Comparison of ENCODE assay signal across 8 mouse cellular contexts in genomic region chrX:136032799-136033763, GRCm38 (mm10). TPM values are rescaled to one million over a fixed set of nuclear protein-coding genes. Genes with fewer than 3 reads are reported as not detected.
DNase-seq lines count a peak whose midpoint lies in the region; ATAC-seq lines count a peak whose summit lies in the region.
"Not testable (repeated sequence)": the region's sequence is repeated elsewhere in the genome, so short reads cannot be mapped to it uniquely, and the experiment has no call there.

Gene Arxes1 (plus strand): TSS chrX:136033367.

- peak within 1 kb of the TSS; percentile 53 for H3K4me2 ChIP-seq in hindbrain, embryonic 16.5 days (ENCODE audit: low read length)
- peak within 1 kb of the TSS; percentile 20; the same call in 1 of the 2 replicates for H3K4me2 ChIP-seq in liver, embryonic 16.5 days (ENCODE audit: low read depth, low read length)
- H3K4me2 ChIP-seq in neural tube, embryonic 11.5 days (ENCODE audit: low read depth), result peak within 1 kb of the TSS; percentile 34

- peak within 1 kb of the TSS; percentile 48 for H3K4me3 ChIP-seq in embryonic facial prominence, embryonic 10.5 days
- H3K4me3 ChIP-seq in hindbrain, embryonic 16.5 days (ENCODE audit: low read length), result peak within 1 kb of the TSS; percentile 36
- H3K4me3 ChIP-seq in liver, embryonic 16.5 days (ENCODE audit: low read depth, low read length), result not testable (repeated sequence)
- H3K4me3 ChIP-seq in neural tube, embryonic 11.5 days (ENCODE audit: low read depth, low read length), result peak within 1 kb of the TSS; percentile 11; the same call in 1 of the 2 replicates

- DNase-seq in adrenal gland, postnatal 4 days (ENCODE audit: low spot score in 2 of 2); neural tube, embryonic 11.5 days (ENCODE audit: low spot score): not testable (repeated sequence)
- DNase-seq in embryonic facial prominence, embryonic 10.5 days (ENCODE audit: low spot score), result peak; percentile 33
- peak; percentile 9 for DNase-seq in gastrocnemius, postnatal 10 days
- DNase-seq in layer of hippocampus, postnatal 14 days (ENCODE audit: low spot score in 2 of 2), result peak in 1 of 2 experiments; percentile 22
- DNase-seq in thymus, postnatal 14 days, result peak; percentile 2

- not testable (repeated sequence) for H3K4me1 ChIP-seq in embryonic facial prominence, embryonic 10.5 days; hindbrain, embryonic 16.5 days (ENCODE audit: control insufficient read depth, insufficient read depth, low read depth, low read length); liver, embryonic 16.5 days (ENCODE audit: control insufficient read depth, low read depth, low read length); neural tube, embryonic 11.5 days (ENCODE audit: control insufficient read depth, insufficient read depth, low read length)

- 0 out of 2 replicates have a peak within 1 kb of the TSS, but pooled peaks have one; percentile 8 for H3K9ac ChIP-seq in hindbrain, embryonic 16.5 days (ENCODE audit: low read depth, low read length)
- H3K9ac ChIP-seq in liver, embryonic 16.5 days (ENCODE audit: low read depth, low read length); neural tube, embryonic 11.5 days (ENCODE audit: low read length): not testable (repeated sequence)

- WGBS in embryonic facial prominence, embryonic 10.5 days, result 11% methylated on average over 24 of the region's 49 CpGs
- 30% methylated on average over 1 of the region's 49 CpGs for WGBS in hindbrain, embryonic 16.5 days
- 16% methylated on average over 14 of the region's 49 CpGs for WGBS in liver, embryonic 16.5 days (ENCODE audit: insufficient replicate concordance)
- 19% methylated on average over 14 of the region's 49 CpGs for WGBS in neural tube, embryonic 11.5 days

- ATAC-seq in hindbrain, embryonic 16.5 days, result peak; percentile 96
- peak; percentile 78 for ATAC-seq in liver, embryonic 16.5 days (ENCODE audit: low read depth)
- ATAC-seq in neural tube, embryonic 11.5 days (ENCODE audit: insufficient read depth, low FRiP score, low TSS enrichment), result peak; percentile 91

- peaks cover 30% of the 10 kb centered on the region for H3K27me3 ChIP-seq in embryonic facial prominence, embryonic 10.5 days (replicated peaks; ENCODE audit: low read depth, poor library complexity, severe bottlenecking)
- H3K27me3 ChIP-seq in hindbrain, embryonic 16.5 days (replicated peaks; ENCODE audit: control insufficient read depth, insufficient read depth, low read length); liver, embryonic 16.5 days (ENCODE audit: control insufficient read depth, insufficient read depth, low read depth, low read length); neural tube, embryonic 11.5 days (ENCODE audit: control insufficient read depth, insufficient read depth, low read length): not testable (repeated sequence)

- not testable (repeated sequence) for H3K9me3 ChIP-seq in embryonic facial prominence, embryonic 10.5 days; hindbrain, embryonic 16.5 days (ENCODE audit: control insufficient read depth, low read length); liver, embryonic 16.5 days (replicated peaks; ENCODE audit: control insufficient read depth, low read length); neural tube, embryonic 11.5 days (ENCODE audit: control insufficient read depth, low read length)

- peak within 1 kb of the TSS; percentile 24; the same call in 1 of the 2 replicates for H3K27ac ChIP-seq in embryonic facial prominence, embryonic 10.5 days (replicated peaks)
- H3K27ac ChIP-seq in hindbrain, embryonic 16.5 days (ENCODE audit: low read depth, low read length); liver, embryonic 16.5 days (ENCODE audit: low read length); neural tube, embryonic 11.5 days (ENCODE audit: low read depth, low read length): not testable (repeated sequence)

- H3K36me3 ChIP-seq in embryonic facial prominence, embryonic 10.5 days (replicated peaks); hindbrain, embryonic 16.5 days (ENCODE audit: control insufficient read depth, insufficient read depth, low read length); liver, embryonic 16.5 days (ENCODE audit: control insufficient read depth, insufficient read depth); neural tube, embryonic 11.5 days (ENCODE audit: control insufficient read depth, insufficient read depth, low read length): not testable (repeated sequence)

RNA-seq across cellular contexts. Expression of gene Arxes1, which starts in this region (rescaled TPM):
- 10 to 100 TPM; 17.9 to 25.6 TPM for total RNA-seq in adrenal gland, postnatal 4 days (2021)
- 36.0 and 40.5 TPM in 2 replicates for polyA plus RNA-seq in embryonic facial prominence, embryonic 10.5 days (2016; fragmentation: Nextera tagmentation; extraction: Ambion mirVana)
- total RNA-seq in gastrocnemius, postnatal 10 days (2021), result 1 to 10 TPM; 1.8 to 2.2 TPM
- polyA plus RNA-seq in hindbrain, embryonic 16.5 days (2015; fragmentation: Nextera tagmentation; extraction: Ambion mirVana), result 148 and 179 TPM in 2 replicates
- total RNA-seq in layer of hippocampus, postnatal 14 days (2021), result 10 to 100 TPM; 65.0 to 75.1 TPM
- polyA plus RNA-seq in liver, embryonic 16.5 days (2015; fragmentation: Nextera tagmentation; extraction: Ambion mirVana), result 7.7 and 8.4 TPM in 2 replicates
- polyA plus RNA-seq in neural tube, embryonic 11.5 days (2014; fragmentation: Nextera tagmentation; extraction: Ambion mirVana), result 42.7 and 44.7 TPM in 2 replicates

Comparison
In these comparisons a context has a peak if more than half of its experiments do, and no peak if none do; other contexts are left out.
1. RNA of gene Arxes1 (total RNA-seq): 65.0 to 75.1 TPM in layer of hippocampus, postnatal 14 days and 17.9 to 25.6 TPM in adrenal gland, postnatal 4 days; 1.8 to 2.2 TPM in gastrocnemius, postnatal 10 days; every median in the first group is over 4 times any median in the second.
2. Peak in every context shown above with its lines, with median percentiles within 50 percentile points of each other: ATAC-seq and H3K4me2 ChIP-seq.